Mouse (Mus musculus) cortical plate, adult 2 months (tissue): ENCODE results near the gene Far2.
A peak's percentile ranks its signal among the peaks of the same experiment; 100 is the strongest.

ENCODE experiments used
- CTCF ChIP-seq: fragments of 200-500 bp; IDR thresholded peaks from 2 replicates; pipeline ENCODE4 v1.5.1; 2011; ENCODE audit warnings: mild to moderate bottlenecking, control low read depth, low read length; ENCODE audit not compliant: insufficient read depth; ENCODE audit errors: extremely low read depth
- POLR2A ChIP-seq: fragments of 200-500 bp; IDR thresholded peaks from 2 replicates; pipeline ENCODE4 v1.6.1; 2011; ENCODE audit warnings: mild to moderate bottlenecking, low read length, control low read depth; ENCODE audit not compliant: insufficient read depth; ENCODE audit errors: extremely low read depth

DNA sequence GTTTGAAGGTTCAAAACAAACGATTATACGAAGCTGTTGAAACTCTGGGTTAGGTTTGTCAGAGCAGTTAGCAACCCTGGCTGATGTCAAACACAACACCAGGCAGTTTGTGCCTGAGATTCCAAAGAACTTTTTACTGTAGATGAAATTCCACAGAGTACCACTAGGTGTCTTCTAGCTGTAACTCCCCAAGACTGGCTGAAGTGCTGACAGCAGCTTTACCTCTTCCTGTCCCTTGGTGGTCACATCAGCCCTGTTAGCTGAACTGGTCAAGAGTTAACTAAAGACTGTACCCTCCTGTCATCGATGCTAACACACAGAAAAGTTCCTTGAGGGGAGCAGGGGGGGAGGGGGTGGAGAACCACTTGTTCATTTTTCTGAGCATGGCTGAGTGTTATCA, 46.0 kb upstream of the Far2 start:
- peak; percentile 54 for TF ChIP-seq CTCF
- TF ChIP-seq POLR2A, result no peak
